Mouse (Mus musculus) ovary, postnatal 14 days (tissue): ENCODE results near the gene Foxk1.

Source experiments
- DNase-seq: peaks from one replicate; pipeline ENCODE4 v3.0.0; 2022; ENCODE audit warnings: low spot score

The Foxk1 gene

GRCm38 (mm10) chr5:142478829-142479435, 77.6 kb downstream of the Foxk1 start:
- DNase-seq = peak; percentile 82

GRCm38 (mm10) chr5:142482512-142482911, 81.2 kb downstream of the Foxk1 start:
- no peak for DNase-seq

- DNase-seq = no peak
Observed at GRCm38 (mm10) chr5:142483581-142483980, 82.3 kb downstream of the Foxk1 start.

- DNase-seq = no peak
Observed at GRCm38 (mm10) chr5:142486654-142487053, 85.4 kb downstream of the Foxk1 start.

- DNase-seq = no peak
Observed at GRCm38 (mm10) chr5:142489955-142490707, 88.8 kb downstream of the Foxk1 start.

GRCm38 (mm10) chr5:142493307-142493706, 92.0 kb downstream of the Foxk1 start:
- no peak for DNase-seq

GRCm38 (mm10) chr5:142495321-142496096, 94.2 kb downstream of the Foxk1 start:
- DNase-seq = no peak

GRCm38 (mm10) chr5:142498964-142499363, 97.7 kb downstream of the Foxk1 start:
- no peak for DNase-seq

GRCm38 (mm10) chr5:142500918-142501317, 99.6 kb downstream of the Foxk1 start:
- no peak for DNase-seq

- DNase-seq = peak; percentile 70
Observed at GRCm38 (mm10) chr5:142502414-142502813, 101.1 kb downstream of the Foxk1 start.

- no peak for DNase-seq
Observed at GRCm38 (mm10) chr5:142504175-142504574, 102.9 kb downstream of the Foxk1 start.

GRCm38 (mm10) chr5:142505695-142506423, 104.6 kb downstream of the Foxk1 start:
- DNase-seq = no peak

GRCm38 (mm10) chr5:142509141-142510060, 108.1 kb downstream of the Foxk1 start:
- DNase-seq = no peak

GRCm38 (mm10) chr5:142510061-142510414, 108.7 kb downstream of the Foxk1 start:
- DNase-seq = no peak
